Mouse (Mus musculus): ENCODE measurements around the gene H2-M10.6.

The H2-M10.6 gene

DNA sequence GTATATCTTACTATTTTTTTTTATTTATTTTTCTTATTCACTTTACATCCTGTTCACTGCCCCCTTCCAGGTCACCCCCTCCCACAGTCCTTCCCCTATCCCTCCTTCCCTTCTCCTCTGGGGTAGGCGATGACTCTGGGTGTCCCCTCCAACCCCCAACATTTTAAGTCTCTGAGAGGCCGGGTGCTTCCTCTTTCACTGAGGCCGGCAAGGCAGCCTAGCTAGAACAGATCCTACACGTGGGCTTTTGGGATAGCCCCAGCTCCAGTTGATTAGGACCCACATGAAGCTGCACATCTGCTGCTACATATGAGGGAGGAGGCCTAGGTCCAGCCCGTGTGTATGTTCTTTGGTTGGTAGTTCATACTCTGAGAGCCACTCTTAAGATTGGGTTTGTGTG lies 27.0 kb downstream of the H2-M10.6 start:
- in situ Hi-C loops (cut with MboI; ENCODE audit: unreplicated experiment in 2 of 2): no loop called here

DNA sequence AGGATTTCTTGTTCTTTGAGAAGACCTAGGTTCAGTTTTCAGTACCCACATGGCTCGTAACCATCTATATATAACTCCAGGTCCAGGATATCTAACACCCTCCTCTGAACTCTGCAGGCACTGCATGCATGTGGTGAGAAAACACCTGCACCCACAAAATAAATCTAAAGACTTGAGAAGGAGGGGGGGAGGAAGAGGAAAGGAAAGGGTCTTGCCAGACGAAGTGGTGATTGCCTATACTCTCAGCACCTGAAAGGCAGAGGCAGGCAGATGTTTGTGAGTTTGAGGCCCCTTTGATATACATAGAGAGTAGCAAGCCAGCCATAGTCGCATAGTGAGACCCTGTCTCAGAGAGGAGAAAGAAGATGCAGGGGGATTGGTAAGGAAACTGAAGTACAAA lies 28.0 kb downstream of the H2-M10.6 start:
- in situ Hi-C loops (cut with MboI; ENCODE audit: unreplicated experiment in 2 of 2): no loop called here

DNA sequence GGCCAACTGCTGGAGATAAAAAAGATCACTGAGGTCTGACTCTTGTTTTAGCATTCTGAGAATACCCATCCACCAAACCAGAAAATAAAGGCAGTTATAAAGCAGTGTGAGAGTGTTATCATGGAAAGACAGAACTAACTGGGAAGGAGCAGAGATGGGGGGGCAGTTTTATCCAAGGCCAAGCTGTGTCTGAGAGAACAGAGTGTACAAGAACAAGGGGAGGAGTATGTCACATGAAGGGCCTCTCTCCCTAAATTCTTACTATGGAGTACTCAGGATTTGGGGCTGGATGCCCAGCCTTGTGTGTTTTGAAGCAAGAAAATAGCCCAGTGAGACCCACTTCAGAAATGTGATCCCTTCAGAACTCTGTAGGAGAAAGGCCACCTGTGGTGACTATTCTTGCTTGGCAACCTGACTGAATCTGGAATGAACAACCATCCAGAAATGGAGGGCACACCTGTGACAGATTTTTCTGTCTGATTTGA lies 29.0 kb downstream of the H2-M10.6 start:
- in situ Hi-C loops (cut with MboI; ENCODE audit: unreplicated experiment in 2 of 2): no loop called here

DNA sequence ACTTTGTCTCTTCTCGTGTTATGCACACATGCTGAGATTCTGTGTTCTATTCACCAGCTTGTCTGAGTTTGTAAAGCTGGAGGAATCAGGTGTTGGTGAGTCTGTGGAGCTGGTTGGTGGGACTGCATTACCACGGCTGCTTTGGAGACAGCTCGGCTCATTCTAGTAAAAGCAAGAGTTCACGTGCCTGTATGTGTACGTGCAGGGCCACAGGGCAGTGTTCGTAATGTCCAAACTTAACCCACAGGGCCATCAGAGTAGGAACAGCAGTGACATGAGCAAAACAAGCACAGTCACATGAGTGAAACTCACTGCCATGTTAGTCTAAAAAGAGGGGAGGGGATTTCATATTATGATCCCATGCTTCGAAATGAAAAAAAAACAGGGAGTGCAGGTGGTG lies 31.7 kb downstream of the H2-M10.6 start:
- in situ Hi-C loops (cut with MboI; ENCODE audit: unreplicated experiment in 2 of 2): no loop called here

DNA sequence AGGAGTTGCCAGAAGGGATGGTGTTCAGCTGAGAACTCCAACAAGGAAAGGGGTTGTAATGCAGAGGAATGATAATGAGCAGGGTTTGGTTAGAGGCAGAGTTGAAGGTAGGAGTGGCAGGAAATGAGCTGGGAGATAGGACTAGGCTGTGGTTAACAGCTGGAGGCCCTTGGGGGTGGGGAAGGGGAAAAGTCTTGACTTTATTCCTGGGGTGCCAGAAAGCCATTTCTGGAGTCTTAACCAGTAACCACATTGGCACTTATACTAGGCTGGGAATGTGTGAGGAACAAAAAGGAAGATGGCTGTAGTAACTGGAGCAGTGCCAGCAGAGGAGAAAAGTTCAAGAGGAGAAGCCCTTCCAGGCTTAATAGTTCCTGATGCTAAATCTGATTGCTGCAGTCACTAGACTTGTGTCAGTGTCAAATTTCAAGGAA lies 32.3 kb downstream of the H2-M10.6 start:
- in situ Hi-C loops (cut with MboI; ENCODE audit: unreplicated experiment in 2 of 2): no loop called here

DNA sequence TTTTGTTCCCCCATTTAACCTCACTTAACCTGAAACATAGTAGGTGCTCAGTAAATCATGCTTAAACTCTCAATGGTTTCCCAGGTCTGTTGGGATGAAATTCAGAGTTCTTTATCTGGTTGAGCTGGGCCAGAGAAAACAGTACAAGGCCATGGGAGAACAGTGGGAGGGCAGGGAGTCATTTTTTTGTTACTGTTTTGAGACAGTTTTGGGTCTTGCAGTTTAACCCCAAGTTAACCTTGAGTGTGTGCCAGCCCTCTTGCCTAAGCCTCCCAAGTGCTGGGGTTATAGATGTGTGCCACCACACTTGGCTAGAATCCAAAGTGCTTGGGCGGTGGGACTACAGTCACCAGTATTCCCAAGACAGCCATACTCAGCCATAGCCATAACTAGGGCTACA lies 32.8 kb downstream of the H2-M10.6 start:
- in situ Hi-C loops (cut with MboI; ENCODE audit: unreplicated experiment in 2 of 2): no loop called here

DNA sequence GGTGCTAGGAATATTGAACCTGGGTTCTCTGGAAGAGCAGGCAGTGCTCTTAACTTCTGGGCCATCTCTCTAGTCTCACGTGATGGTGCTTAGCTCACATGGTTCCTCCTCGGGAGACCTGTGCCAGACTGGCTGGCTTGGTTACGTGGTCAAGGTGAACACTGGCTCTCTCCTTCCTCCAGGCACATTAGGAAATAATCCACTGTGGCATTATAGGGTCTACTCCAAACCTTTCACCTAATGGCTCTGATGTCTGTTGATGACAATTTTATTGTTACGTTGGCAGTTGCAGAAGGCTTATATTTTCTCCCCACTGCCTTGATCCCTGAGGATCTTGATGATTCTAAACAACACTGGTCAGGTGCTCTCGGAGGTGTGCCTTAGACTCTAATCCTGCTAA lies 36.9 kb downstream of the H2-M10.6 start:
- in situ Hi-C loops (cut with MboI; ENCODE audit: unreplicated experiment in 2 of 2): no loop called here

DNA sequence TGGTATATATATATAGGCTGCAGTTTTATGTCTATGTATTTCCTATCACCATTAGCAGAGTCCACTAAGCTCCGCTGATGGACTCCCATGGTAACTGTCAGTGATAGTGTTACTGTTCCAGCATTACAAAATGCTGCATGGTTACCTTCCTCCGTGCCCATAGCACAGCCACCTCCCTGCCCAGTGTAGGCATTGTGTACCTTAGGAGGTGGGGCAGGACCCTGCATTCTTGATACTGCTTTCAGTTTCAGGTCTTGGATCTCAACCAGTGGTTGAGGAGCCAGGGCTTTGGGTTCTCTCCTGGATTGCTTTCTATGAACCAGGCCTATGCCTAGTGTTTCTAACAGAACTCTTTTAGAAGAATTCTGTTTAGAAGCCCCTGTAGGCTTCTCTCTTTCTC lies 38.0 kb downstream of the H2-M10.6 start:
- in situ Hi-C loops (cut with MboI; ENCODE audit: unreplicated experiment in 2 of 2): no loop called here

DNA sequence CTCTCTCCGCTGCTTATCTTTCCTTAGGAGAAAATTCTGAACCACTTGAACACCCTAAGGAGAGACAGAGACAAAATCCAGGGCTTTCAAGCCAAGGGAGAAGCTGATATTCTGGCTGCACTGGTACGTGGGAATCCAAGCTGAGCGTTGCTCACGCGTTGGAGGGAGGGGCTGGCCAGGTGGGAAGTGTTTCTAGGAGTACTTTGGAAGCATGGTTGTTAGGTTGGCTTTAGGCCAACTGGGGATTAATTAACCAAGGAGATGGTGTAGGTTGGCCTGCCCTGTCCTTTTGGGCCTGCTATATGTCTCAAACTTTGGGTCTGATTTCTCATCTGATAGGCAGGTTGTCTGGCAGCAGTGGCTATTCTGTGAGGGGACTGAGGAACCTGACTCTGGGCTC lies 39.2 kb downstream of the H2-M10.6 start:
- in situ Hi-C loops (cut with MboI; ENCODE audit: unreplicated experiment in 2 of 2): no loop called here

DNA sequence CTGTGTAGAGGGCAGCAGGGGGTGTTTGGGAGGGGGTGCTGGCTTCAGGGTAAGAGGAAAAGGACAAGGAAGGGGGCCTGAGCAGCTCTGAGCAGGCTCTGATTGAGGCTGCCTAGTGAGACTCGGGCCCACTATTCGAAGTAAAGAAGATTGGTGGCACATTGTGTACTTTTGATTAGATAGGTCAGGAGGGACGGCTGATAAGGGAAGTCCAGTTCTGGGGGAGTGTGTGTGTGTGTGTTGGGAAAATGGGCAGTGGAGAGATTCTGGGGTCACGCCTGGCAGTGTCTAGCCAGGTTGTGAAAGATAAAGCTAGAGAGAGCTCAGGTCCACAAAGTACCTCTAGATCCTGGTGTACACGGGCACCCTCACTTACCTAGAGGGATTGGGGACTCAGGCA lies 39.7 kb downstream of the H2-M10.6 start:
- in situ Hi-C loops (cut with MboI; ENCODE audit: unreplicated experiment in 2 of 2): no loop called here

DNA sequence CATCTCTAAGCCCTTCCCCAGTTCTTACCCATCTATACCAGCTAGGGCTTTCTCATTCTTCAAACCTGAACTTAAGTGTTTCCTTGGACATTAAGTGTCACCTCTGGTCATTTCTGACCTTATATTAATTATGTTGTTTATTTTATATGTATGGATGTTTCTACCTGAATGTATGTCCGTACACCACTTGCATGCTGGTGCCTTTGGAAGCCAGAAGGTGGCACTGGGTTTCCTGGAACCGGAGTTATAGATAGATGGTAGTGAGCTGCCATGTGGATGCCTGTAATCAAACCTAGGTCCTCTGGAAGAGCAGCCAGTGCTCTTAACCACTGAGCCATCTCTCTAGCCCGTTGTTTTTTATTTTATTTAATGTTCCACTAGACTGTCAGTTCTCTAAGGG lies 43.5 kb downstream of the H2-M10.6 start:
- in situ Hi-C loops (cut with MboI; ENCODE audit: unreplicated experiment in 2 of 2): no loop called here

DNA sequence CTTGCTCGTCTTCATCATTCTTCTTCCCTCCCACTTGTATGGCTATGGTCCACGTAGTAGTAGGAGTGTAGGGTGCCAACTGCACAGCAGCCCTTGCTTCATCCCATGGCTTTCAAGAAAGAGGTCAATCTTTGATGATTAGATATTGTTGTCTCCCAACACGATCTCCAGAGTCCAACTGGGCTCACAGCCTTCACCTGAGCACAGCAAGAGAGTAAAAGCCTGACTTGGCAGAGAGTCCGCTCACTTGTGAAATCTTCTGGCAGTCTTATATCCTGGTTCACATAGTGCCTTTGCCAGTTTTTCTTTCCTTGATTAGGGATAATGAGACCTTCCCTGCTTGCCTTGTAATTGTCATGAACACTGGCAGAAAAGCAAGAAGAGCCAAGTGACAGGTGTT lies 44.3 kb downstream of the H2-M10.6 start:
- in situ Hi-C loops (cut with MboI; ENCODE audit: unreplicated experiment in 2 of 2): no loop called here

DNA sequence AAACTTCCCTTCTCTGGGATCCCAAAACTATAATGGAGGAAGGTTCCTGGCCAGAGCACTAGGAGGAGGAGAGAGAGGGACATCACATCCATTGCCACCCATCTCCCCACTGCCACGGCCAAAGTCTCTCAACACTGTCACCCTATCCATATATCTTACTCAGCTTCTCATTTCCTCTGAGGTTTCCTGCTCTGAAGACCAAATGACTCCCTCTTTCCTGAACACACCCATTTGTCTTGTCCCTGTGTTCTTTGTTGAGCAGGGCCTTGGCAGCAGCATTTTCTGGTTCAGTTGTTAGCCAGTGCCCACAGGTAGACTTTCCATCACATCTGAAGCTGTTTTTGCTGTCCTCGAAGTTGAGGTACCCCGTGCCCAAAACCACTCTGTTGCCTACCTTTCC lies 46.2 kb downstream of the H2-M10.6 start:
- in situ Hi-C loops (cut with MboI; ENCODE audit: unreplicated experiment in 2 of 2): no loop called here

DNA sequence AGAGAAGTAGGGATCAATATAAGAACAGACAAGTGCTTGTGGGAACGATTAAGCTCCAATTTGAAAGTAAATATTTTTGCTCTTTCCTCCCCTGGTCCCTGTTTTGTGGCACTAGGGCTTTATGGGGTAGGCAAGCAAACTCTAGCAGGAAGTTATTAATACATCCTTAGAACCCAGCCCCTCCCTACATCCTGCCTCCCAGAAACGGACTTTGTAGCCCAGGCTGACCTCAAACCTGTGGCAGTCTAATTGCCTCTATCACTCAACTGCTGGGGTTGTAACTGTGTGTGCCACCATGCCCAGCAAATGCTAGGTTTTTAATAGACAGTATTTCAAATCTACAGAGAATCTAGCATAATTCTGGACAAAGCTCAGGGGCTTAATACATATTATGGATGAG lies 49.7 kb downstream of the H2-M10.6 start:
- in situ Hi-C loops (cut with MboI; ENCODE audit: unreplicated experiment in 2 of 2): no loop called here

Measured in v-Abl transformed pro-B cells (cell line).